Mouse (Mus musculus) limb, embryonic 14.5 days (tissue): ENCODE results near the gene Kcna7. TPM values are rescaled to one million over a fixed set of nuclear protein-coding genes. Genes with fewer than 3 reads are reported as not detected.

Experiments
- ATAC-seq: fragments of 200-750 bp; cut with Nextera tagmentation; 2 replicates; pipeline ENCODE4 v1.8.0; 2017; ENCODE audit warnings: low read depth, moderate number of reproducible peaks, moderate TSS enrichment; ENCODE audit not compliant: low FRiP score
- DNase-seq: peaks from one replicate; pipeline ENCODE4 v3.0.0-alpha.2; 2015; ENCODE audit warnings: low spot score
- H3K27ac ChIP-seq: fragments of 300-500 bp; sonication (generic); replicated peaks from 2 replicates; pipeline ENCODE4 v1.5.1; 2014; ENCODE audit warnings: low read depth, mild to moderate bottlenecking, low read length, moderate library complexity, mixed read lengths
- H3K27me3 ChIP-seq: fragments of 300-500 bp; sonication (generic); 2 replicates; pipeline ENCODE4 v1.6.1; 2014; ENCODE audit warnings: low read length, mixed read lengths; ENCODE audit not compliant: control insufficient read depth, insufficient read depth
- H3K36me3 ChIP-seq: fragments of 300-500 bp; sonication (generic); 2 replicates; pipeline ENCODE4 v1.6.1; 2014; ENCODE audit warnings: mild to moderate bottlenecking, low read length, moderate library complexity, mixed read lengths; ENCODE audit not compliant: control insufficient read depth, insufficient read depth
- H3K4me1 ChIP-seq: fragments of 300-500 bp; sonication (generic); 2 replicates; pipeline ENCODE4 v1.6.1; 2014; ENCODE audit warnings: antibody characterized with exemption, low read length, mixed read lengths; ENCODE audit not compliant: control insufficient read depth, insufficient read depth
- H3K4me2 ChIP-seq: fragments of 300-500 bp; sonication (generic); replicated peaks from 2 replicates; pipeline ENCODE4 v1.6.1; 2014; ENCODE audit warnings: low read depth, mild to moderate bottlenecking, low read length, moderate library complexity; ENCODE audit not compliant: severe bottlenecking
- H3K4me3 ChIP-seq: fragments of 300-500 bp; sonication (generic); replicated peaks from 2 replicates; pipeline ENCODE4 v1.5.1; 2014; ENCODE audit warnings: low read length
- H3K9ac ChIP-seq: fragments of 300-500 bp; sonication (generic); 2 replicates; pipeline ENCODE4 v1.6.1; 2014; ENCODE audit warnings: mild to moderate bottlenecking, low read depth, low read length, moderate library complexity; ENCODE audit not compliant: severe bottlenecking
- H3K9me3 ChIP-seq: fragments of 300-500 bp; sonication (generic); 2 replicates; pipeline ENCODE4 v1.6.1; 2016; ENCODE audit warnings: low read length; ENCODE audit not compliant: control insufficient read depth
- POLR2A ChIP-seq: fragments of 200-500 bp; IDR thresholded peaks from 2 replicates; pipeline ENCODE4 v1.8.0; 2012; ENCODE audit warnings: inconsistent platforms, mild to moderate bottlenecking, moderate library complexity, borderline replicate concordance; ENCODE audit not compliant: insufficient read depth, insufficient read length; ENCODE audit errors: extremely low read depth
- WGBS: fragments of 180-500 bp; shearing (Covaris S2); extraction: QIAGEN DNeasy Blood & Tissue Kit; methylation state at CpG from one replicate; pipeline ENCODE4 v1.1.7; 2014; 5-methylcytosine and 5-hydroxymethylcytosine counted together
- polyA plus RNA-seq, 2 experiments: library from polyadenylated mRNA; depleted of rRNA in 1 of 2; stranded (reverse) in 1 of 2; unstranded in 1 of 2; fragments of >200 nt; fragmentation: Nextera tagmentation in 1 of 2; extraction: Ambion mirVana in 1 of 2; gene quantifications; 2 replicates each; pipeline versions ENCODE4 v1.2.1 to v1.2.3; 2012 to 2014

Kcna7 gene
- polyA plus RNA-seq, 2 experiments, result 0.10 TPM; not detected in 1

DNA sequence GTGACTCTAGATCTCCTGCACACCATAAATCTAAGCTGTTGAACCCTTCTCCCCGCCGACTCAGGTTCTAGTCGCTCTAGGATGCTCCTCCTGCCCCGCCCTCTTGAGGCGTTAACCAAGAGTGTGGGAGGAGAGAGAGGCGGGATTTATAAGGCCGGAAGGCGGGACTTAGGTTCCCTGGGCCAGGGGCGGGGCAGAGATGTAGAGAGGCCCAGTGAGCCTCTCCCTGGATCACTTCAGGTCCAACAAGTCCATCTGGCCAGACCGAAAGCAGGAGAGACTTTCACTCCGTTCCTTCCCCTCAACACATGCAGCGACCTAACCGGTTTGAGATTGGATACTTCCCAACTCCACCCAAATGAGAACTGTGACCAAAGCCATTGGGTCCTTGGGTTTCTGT is 42.7 kb upstream of the Kcna7 start:
- Histone ChIP-seq H3K4me1 (peaks cover 11% of the 10 kb centered on the region), H3K27me3 (peaks cover 59% of the 10 kb centered on the region), H3K4me3 (no peak overlapping the region), H3K36me3 (no peaks in the 10 kb centered on the region), H3K4me2 (no peak overlapping the region), H3K27ac (no peak overlapping the region), H3K9me3 (no peaks in the 10 kb centered on the region), H3K9ac (no peak overlapping the region)
- WGBS, result 5% methylated on average over 13 of the region's 13 CpGs
- peak; percentile 66 for DNase-seq
- ATAC-seq, result no peak
- TF ChIP-seq POLR2A, result no peak

DNA sequence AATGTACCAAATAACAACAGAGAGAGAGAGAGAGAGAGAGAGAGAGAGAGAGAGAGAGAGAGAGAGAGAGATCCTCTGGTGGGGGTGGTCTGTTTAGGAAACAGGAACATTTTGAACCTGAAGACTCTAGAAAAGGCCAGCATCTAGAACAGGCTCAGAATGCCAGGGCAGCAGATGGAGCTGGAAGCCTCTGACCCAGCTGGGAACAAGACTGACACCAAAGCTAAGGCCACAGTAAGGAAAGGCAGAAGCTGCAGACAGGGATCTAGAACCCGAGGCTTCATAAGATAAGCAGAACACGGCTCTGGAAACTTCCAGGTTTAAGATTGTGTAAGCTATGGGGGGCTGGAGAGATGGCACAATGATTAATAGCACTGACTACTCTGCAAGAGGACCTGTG is 41.5 kb upstream of the Kcna7 start:
- H3K9ac ChIP-seq, result no peak overlapping the region
- TF ChIP-seq POLR2A, result no peak
- no peak for DNase-seq
- no peak for ATAC-seq
- WGBS, result 69% methylated on average over 2 of the region's 2 CpGs
- no peak overlapping the region for H3K27ac ChIP-seq
- no peak overlapping the region for H3K4me3 ChIP-seq
- peaks cover 11% of the 10 kb centered on the region for H3K4me1 ChIP-seq
- H3K27me3 ChIP-seq, result peaks cover 63% of the 10 kb centered on the region
- no peak overlapping the region for H3K4me2 ChIP-seq
- H3K36me3 ChIP-seq, result no peaks in the 10 kb centered on the region
- H3K9me3 ChIP-seq, result no peaks in the 10 kb centered on the region

DNA sequence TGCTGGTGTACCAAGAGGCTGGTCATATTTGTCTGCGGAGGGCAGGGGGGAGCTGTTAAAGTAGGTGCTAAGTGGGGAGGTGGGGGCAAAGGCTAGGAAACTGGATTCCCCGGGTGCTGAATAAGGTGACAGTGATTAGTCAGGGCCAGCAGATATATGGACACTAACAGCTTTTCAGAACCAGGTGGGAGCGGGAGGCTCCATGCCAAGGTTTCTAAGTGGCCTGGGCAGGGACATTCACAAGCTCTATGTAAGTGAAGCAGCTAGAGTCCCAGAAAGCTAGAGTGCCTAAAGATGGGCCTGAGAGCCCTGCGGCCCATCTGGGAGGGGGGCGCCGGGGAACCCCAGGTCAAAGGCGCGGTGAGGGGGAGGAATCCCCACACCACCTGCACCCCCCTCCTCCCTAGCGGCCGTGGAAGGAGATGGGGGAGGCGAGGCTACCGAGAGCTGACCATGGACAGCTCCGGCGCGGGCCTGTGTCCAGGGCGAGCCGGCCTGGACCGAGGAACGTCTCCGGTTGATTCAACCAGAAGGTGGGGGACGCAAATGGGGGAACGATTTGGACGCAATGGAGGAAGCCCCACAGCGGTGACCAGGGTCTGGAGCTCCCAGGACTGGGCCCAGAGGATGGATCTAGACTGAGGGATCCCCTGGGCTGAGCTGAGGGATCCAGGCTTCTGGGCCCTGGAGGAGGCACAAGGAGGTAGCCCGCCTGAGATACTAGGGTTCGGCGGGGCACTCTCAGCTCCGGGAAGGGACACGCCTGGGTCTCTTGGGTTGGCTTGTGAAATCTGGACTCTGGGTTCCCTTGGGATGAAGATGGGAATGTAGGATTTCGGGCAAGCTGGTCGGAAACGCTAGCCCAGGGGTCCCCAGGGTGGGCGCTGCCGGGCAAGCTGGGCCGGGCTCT is 39.5 kb upstream of the Kcna7 start:
- Histone ChIP-seq H3K9ac (peak overlapping the region; percentile 69), H3K4me1 (peaks cover 16% of the 10 kb centered on the region), H3K4me3 (peak overlapping the region; percentile 66), H3K9me3 (no peaks in the 10 kb centered on the region), H3K27me3 (peaks cover 63% of the 10 kb centered on the region), H3K4me2 (peak overlapping the region; percentile 97), H3K27ac (no peak overlapping the region), H3K36me3 (no peaks in the 10 kb centered on the region)
- no peak for TF ChIP-seq POLR2A
- WGBS, result 4% methylated on average over 31 of the region's 35 CpGs
- DNase-seq, result peak; percentile 44
- ATAC-seq, result no peak

DNA sequence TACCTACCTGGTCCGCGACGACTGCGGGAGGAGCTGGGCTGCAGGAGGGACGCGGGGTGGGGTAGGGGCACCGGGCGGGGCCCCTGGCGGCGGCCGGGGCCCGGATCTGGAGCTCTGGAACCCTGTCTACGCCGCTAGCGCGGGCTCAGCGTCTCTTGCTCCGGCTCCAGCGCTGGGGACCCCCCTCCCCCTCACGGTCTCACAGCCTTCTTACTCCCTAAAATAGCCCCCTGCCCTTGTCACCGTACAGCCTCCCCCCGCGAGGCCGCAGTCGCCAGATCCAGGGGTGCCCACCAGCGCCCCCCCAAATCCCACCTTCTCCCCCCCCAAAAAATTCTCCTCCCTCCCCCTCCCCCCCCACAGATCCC is 38.8 kb upstream of the Kcna7 start, which contains the start of gene Ppfia3:
Gene Ppfia3, minus strand, starts transcription at position 368 of the 368 bp plus-strand sequence.
- WGBS, result 4% methylated on average over 8 of the region's 26 CpGs
- peak within 1 kb of the TSS; percentile 69 for H3K9ac ChIP-seq
- peaks cover 58% of the 10 kb centered on the region for H3K27me3 ChIP-seq
- ATAC-seq (peak; percentile 32; the same call in 1 of the 2 replicates), DNase-seq (peak; percentile 25)
- H3K4me1 ChIP-seq, result peaks cover 14% of the 10 kb centered on the region
- TF ChIP-seq POLR2A, result no peak
- peak within 1 kb of the TSS; percentile 66 for H3K4me3 ChIP-seq
- H3K9me3 ChIP-seq, result no peaks in the 10 kb centered on the region
- H3K4me2 ChIP-seq, result peak within 1 kb of the TSS; percentile 97
- no peaks in the 10 kb centered on the region for H3K36me3 ChIP-seq
- H3K27ac ChIP-seq, result no peak within 1 kb of the TSS

DNA sequence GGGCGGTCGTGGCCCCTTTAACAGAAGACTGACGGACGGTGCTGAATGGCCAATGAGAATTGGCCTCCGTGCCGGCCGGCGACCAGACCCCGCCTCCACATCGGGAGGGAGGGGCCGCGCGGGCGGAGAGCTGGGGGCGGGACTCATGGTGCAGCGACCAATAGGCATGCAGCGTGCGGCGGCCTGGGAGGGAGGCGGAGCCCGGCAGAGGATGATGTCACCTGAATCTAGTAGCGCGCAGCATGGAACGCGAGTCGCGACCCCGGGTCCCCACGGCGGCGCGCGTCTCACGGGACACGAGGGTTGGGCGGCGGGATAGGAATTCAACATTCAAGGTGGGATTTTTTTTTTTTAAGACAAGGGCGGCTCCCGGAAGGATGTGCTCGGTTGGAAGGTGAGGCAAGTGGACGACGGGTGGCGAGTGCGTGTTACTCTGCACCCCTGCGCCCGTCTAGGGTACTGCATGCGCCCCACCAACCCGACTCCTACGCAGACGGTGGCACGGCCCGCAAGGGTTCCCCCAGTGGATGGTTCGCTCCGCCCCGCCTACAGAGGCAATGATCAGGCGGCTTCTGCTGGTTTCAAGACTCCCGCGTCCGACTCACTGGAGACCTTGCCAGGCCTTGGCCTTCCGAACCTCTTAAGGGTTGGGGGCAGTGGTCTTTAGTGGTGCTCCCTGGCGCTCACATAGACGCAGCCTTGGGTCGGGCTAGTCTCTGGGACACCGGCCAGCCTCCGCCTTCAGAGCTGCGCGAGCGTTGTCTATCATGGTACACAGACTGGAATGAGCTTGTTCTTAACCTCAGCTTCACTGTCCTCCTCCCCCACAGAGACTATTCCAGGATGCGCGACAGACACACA is 38.2 kb upstream of the Kcna7 start:
- H3K9ac ChIP-seq, result peak overlapping the region; percentile 69
- peaks cover 52% of the 10 kb centered on the region for H3K27me3 ChIP-seq
- WGBS, result 3% methylated on average over 64 of the region's 70 CpGs

More for the DNA sequence above, 38.2 kb upstream of the Kcna7 start:
- H3K27ac ChIP-seq, result no peak overlapping the region
- peaks cover 11% of the 10 kb centered on the region for H3K4me1 ChIP-seq
- H3K9me3 ChIP-seq, result no peaks in the 10 kb centered on the region
- DNase-seq (peak; percentile 96), ATAC-seq (peak; percentile 92)
- TF ChIP-seq POLR2A, result no peak
- peaks cover 2% of the 10 kb centered on the region for H3K36me3 ChIP-seq
- peak overlapping the region; percentile 66 for H3K4me3 ChIP-seq
- H3K4me2 ChIP-seq, result peak overlapping the region; percentile 97
